Mouse (Mus musculus) G1E (cell line): Measurements from ENCODE around the gene Lsamp.

Source experiments
- CTCF ChIP-seq: IDR thresholded peaks from 2 replicates; pipeline ENCODE4 v1.5.1; 2012; ENCODE audit warnings: low read depth, low read length, inconsistent platforms, mixed read lengths
- GATA1 ChIP-seq: IDR thresholded peaks from 2 replicates; pipeline ENCODE4 v1.6.1; 2012; ENCODE audit warnings: borderline replicate concordance, low read length, inconsistent platforms, mixed read lengths
- GATA2 ChIP-seq: IDR thresholded peaks from 2 replicates; pipeline ENCODE4 v1.6.1; 2012; ENCODE audit warnings: low read depth, low read length, inconsistent platforms, borderline replicate concordance
- POLR2AphosphoS5 ChIP-seq: IDR thresholded peaks from 2 replicates; pipeline ENCODE4 v1.6.1; 2012; ENCODE audit warnings: low read depth, low read length, inconsistent platforms; ENCODE audit not compliant: insufficient replicate concordance

- TF ChIP-seq POLR2AphosphoS5 = no peak
- TF ChIP-seq CTCF = no peak
- no peak for TF ChIP-seq GATA2
- no peak for TF ChIP-seq GATA1
These were observed 507.4 kb downstream of the Lsamp start for GRCm38 (mm10) chr16:40491606-40492005.
